Mouse (Mus musculus) kidney, adult 2 months (tissue): ENCODE measurements around the gene Kcnj14. TPM values are rescaled to one million over a fixed set of nuclear protein-coding genes. Genes with fewer than 3 reads are reported as not detected.

ENCODE experiments used
- DNase-seq: peaks from one replicate; pipeline ENCODE4 v3.0.0; 2021
- H3K27ac ChIP-seq: fragments of 200-500 bp; 2 replicates; pipeline ENCODE4 v1.5.1; 2012; ENCODE audit warnings: low read depth, low read length, control low read depth, inconsistent platforms; ENCODE audit not compliant: insufficient read depth
- H3K27me3 ChIP-seq: fragments of 200-500 bp; replicated peaks from 2 replicates; pipeline ENCODE4 v1.6.1; 2012; ENCODE audit warnings: mild to moderate bottlenecking, moderate library complexity, low read length, inconsistent platforms; ENCODE audit not compliant: control insufficient read depth, insufficient read depth
- H3K36me3 ChIP-seq: fragments of 200-500 bp; 2 replicates; pipeline ENCODE4 v1.6.1; 2012; ENCODE audit warnings: mild to moderate bottlenecking, moderate library complexity, low read length, inconsistent platforms; ENCODE audit not compliant: control insufficient read depth, insufficient read depth
- H3K4me1 ChIP-seq: fragments of 200-500 bp; 2 replicates; pipeline ENCODE4 v1.6.1; 2011; ENCODE audit warnings: low read length; ENCODE audit not compliant: control insufficient read depth, insufficient read depth
- H3K4me3 ChIP-seq: fragments of 200-500 bp; 2 replicates; pipeline ENCODE4 v1.5.1; 2011; ENCODE audit warnings: mild to moderate bottlenecking, low read depth, low read length, control low read depth; ENCODE audit not compliant: insufficient read depth
- CTCF ChIP-seq: fragments of 200-500 bp; conservative IDR thresholded peaks from 2 replicates; pipeline ENCODE4 v1.5.1; 2011; ENCODE audit warnings: low read depth, mild to moderate bottlenecking, control low read depth, low read length, moderate library complexity, mixed read lengths; ENCODE audit not compliant: insufficient read depth, insufficient read length
- POLR2A ChIP-seq: fragments of 200-500 bp; IDR thresholded peaks from one replicate; pipeline ENCODE4 v1.6.1; 2011; ENCODE audit warnings: low read depth, low read length, control low read depth
- WGBS: fragments of 180-500 bp; shearing (Covaris S2); methylation state at CpG from one replicate; pipeline ENCODE4 v1.1.7; 2018; 5-methylcytosine and 5-hydroxymethylcytosine counted together
- polyA plus RNA-seq: library from polyadenylated mRNA; depleted of rRNA; stranded (reverse); fragments of >200 nt; gene quantifications from 2 replicates; pipeline ENCODE4 v1.2.3, GENCODE M21; 2012

Gene Kcnj14
- polyA plus RNA-seq, 1 experiment = 0.28 TPM

DNA sequence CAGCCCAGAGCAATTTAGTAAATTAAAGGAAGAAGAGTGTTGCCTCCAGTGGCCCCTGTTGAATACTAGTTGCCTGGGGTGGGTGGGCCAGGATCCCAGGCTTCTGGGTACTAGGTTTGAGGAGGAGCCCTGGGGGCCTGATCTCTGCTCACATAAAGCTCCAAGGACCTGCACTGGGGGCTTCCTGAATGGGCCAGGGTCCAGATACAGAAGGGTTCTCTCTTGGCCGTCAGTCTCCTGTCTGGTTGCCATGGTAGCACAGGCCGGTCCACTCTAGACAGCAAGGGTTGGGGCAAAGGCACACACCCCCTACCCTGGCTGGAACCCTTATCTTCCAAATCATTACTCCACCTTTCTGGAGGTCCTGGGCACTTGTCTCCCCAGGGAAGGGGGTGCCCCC lies 43.3 kb upstream of the Kcnj14 start:
- TF ChIP-seq POLR2A (no peak), CTCF (no peak)
- DNase-seq = no peak
- Histone ChIP-seq H3K27me3 (no peaks in the 10 kb centered on the region), H3K27ac (no peak overlapping the region), H3K4me3 (no peak overlapping the region), H3K36me3 (no peaks in the 10 kb centered on the region), H3K4me1 (peaks cover 6% of the 10 kb centered on the region; the same call in 1 of the 2 replicates)
- WGBS = 60% methylated on average over 2 of the region's 2 CpGs

DNA sequence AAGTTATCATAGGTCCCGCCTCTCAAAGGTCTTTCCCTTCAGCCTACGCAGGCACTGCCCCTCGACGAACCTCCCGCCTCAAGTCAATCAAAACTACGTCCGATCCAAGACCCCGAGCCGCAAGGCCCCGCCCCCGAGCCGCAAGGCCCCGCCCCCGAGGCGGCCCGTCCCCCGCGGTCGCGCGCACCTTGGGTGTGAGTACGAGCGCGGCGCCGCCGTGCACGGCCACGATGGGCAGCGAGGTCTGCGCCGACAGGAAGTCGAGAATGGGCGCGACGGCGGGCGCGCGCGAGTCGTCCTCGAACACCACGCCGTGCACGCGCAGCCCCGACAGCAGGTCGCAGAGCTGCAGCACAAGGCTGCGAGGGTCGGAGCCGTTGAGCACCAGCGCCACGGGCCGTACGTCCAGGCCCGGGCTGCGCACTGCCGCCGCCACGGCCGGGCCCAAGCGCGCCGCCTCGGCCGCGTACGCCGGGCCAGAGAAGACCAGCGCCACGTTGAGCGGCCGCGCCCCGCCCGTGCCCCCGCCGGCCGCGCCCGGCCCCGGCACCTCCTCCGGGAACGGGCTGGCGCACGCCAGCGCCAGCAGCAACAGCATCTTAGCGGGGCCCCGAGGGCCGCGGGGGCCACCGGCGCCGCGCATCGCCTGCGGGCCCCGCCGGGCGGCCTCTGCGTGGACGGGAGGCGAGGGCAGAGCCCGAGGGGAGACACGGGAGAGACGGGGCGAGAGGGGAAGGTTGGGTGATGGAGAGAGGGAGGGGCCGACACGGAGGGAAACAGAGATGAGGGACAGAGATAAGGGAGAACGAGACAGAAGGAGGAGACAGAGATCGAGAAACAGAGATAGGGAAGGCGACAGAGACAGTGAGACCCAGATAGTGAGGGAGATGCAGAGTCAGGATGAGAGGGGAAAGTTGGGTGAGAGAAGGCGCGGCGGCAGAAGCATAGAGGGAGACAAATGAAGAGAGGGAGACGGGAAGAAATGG lies 41.6 kb upstream of the Kcnj14 start:
- Histone ChIP-seq H3K4me1 (peaks cover 6% of the 10 kb centered on the region; the same call in 1 of the 2 replicates), H3K4me3 (peak overlapping the region; percentile 87), H3K36me3 (no peaks in the 10 kb centered on the region), H3K27ac (no peak overlapping the region), H3K27me3 (no peaks in the 10 kb centered on the region)
- no peak for TF ChIP-seq CTCF
- TF ChIP-seq POLR2A = no peak
- peak; percentile 93 for DNase-seq
- WGBS = 1% methylated on average over 116 of the region's 117 CpGs

DNA sequence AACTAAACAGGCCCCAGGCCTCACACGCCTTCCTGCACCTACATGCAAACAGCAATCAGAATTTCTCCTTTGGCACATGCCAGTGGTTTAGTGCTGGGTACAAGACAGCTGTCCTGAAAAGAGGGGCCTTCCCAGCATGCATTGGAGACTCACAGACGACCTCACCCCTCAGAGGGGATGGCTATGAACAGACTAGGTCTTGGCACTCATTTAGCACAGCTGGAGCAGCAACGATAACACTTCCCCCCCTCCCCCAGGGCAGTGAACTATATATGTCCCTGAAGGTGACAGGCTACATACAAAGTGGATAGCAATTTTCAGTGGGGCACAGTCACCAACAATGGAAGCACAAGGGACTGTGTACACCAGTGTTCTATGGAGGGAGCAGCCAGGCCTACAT lies 39.9 kb upstream of the Kcnj14 start:
- no peaks in the 10 kb centered on the region for H3K27me3 ChIP-seq
- H3K36me3 ChIP-seq = no peaks in the 10 kb centered on the region
- TF ChIP-seq CTCF (no peak), POLR2A (no peak)
- H3K4me1 ChIP-seq = peaks cover 6% of the 10 kb centered on the region; the same call in 1 of the 2 replicates
- DNase-seq = no peak
- 62% methylated on average over 3 of the region's 3 CpGs for WGBS
- no peak overlapping the region for H3K4me3 ChIP-seq
- no peak overlapping the region for H3K27ac ChIP-seq

DNA sequence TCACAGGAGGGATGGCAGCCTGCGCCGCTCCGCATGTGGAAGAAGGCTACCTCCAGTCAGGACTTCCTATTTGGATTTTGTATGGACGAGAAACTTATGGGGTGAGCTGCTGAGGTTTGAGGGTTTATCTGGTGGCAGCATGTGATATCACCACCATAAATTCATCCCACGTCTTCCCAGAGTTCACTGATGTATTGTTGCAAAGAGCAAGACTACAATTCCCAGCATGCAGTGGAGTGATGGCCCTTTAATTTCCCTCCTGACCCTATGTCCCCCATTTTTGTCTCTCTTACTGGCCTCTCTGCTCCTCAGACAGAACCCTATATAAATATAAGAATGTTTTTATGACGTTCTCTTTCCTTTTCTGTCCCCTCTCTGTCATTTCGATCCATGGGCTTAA lies 38.2 kb upstream of the Kcnj14 start:
- TF ChIP-seq POLR2A = no peak
- no peak for TF ChIP-seq CTCF
- 87% methylated on average over 7 of the region's 7 CpGs for WGBS

DNA sequence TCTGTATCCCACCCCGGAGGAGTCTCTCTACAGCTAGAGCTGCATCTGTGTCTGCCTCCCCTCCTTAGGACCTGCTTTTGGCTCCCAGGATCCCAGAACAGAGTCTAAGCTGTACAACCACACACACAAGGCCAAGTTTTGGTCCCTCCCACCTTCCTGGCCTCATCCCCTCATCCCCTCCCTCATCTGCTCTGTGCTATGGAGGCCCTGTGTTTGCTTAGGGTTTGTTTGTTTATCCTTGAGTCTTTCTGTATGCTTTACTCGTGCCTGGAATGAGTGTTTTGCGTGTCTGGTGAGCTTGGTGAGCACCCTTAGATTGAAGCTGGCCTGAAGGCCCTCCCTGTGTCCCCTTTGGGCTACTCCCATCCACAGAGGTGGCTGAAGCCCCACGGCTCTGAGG lies 34.4 kb upstream of the Kcnj14 start:
- WGBS = 75% methylated on average over 4 of the region's 4 CpGs
- H3K27ac ChIP-seq = no peak overlapping the region
- TF ChIP-seq CTCF (no peak), POLR2A (no peak)
- no peaks in the 10 kb centered on the region for H3K36me3 ChIP-seq
- no peaks in the 10 kb centered on the region for H3K27me3 ChIP-seq
- no peak for DNase-seq
- no peaks in the 10 kb centered on the region for H3K4me1 ChIP-seq
- no peak overlapping the region for H3K4me3 ChIP-seq

More for the DNA sequence above, 38.2 kb upstream of the Kcnj14 start:
- no peak overlapping the region for H3K27ac ChIP-seq
- no peaks in the 10 kb centered on the region for H3K27me3 ChIP-seq
- no peaks in the 10 kb centered on the region for H3K36me3 ChIP-seq
- no peak overlapping the region for H3K4me3 ChIP-seq
- H3K4me1 ChIP-seq = peaks cover 6% of the 10 kb centered on the region; the same call in 1 of the 2 replicates
- no peak for DNase-seq

DNA sequence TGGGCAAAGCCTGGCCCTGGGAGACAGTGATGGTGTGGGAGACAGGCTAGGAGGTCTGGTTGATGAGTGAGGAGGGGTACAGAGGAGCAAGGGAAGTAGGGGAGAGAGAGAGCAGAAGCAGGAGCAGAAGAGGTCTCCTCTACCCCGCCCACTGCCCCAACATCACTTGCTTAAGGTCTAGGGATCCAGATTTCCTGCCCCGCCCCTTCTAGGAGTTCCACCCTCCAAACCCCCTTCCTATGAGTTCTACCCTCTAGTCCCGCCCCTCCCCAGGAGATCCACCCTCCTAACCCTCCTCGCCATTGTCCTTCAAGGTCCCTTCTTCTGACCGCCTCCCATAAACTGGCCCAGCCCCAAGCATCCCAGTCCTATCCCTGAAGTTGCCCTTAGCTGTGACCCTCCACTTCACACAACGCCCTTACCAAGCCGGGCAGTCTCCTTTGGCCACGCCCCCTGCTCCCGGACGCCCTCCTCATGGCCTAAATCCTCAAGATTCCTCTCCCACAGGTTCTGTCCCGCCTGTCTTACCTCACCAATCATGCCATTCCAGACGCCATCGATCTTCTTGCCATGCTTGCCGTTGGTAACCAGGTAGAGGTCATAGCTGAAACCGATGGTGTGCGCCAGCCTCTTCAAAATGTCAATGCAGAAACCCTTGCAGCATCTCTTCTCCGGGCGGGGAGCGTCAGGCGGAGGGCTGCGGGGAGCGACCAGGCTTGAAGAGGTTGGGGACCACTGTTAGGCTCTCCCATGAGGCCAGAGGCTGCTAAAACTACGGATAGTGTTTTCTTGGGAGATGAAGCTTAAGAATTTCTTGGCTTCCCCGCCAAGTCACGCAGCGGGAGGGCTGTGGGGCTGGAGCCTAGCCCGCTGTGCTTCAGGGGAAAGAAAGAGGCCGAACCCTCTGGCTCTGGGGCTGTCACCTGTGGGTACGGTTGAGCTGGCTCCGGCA lies 32.6 kb upstream of the Kcnj14 start:
- Histone ChIP-seq H3K27me3 (no peaks in the 10 kb centered on the region), H3K27ac (no peak overlapping the region), H3K4me3 (peak overlapping the region; percentile 0; the same call in 1 of the 2 replicates), H3K36me3 (no peaks in the 10 kb centered on the region), H3K4me1 (no peaks in the 10 kb centered on the region)
- WGBS = 10% methylated on average over 30 of the region's 30 CpGs
- no peak for DNase-seq
- TF ChIP-seq CTCF (no peak), POLR2A (no peak)
